Mouse (Mus musculus): ENCODE measurements around the gene Fam243. TPM values are rescaled to one million over a fixed set of nuclear protein-coding genes. Genes with fewer than 3 reads are reported as not detected.

Fam243 gene
- polyA plus RNA-seq (2015; fragmentation: Illumina TruSeq; extraction: RNeasy Lipid Tissue Mini Kit (QIAGEN cat#74804); ENCODE audit: insufficient read depth, low replicate concordance): not detected

DNA sequence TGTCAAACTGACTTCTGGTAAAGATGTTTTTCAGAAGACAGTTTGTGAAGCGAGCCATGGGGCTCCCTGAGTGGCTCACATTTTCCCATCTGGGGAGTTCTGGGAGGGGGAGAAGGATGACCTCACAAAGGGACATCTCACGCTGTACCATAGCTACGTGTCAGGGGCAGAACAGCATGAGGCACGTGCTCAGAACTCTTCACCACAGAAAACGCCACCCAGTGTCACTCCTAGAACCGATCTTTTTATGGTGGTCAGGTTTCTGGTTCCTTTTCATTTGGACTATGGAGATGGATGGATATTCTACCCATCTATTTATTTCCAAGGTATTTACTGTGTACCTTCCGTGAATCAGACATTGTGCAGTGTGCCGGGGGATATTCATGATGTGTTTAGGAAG, at the start of gene Fam243:
Fam243 (minus strand) TSS at position 101 of the 400 bp plus-strand sequence.

DNA sequence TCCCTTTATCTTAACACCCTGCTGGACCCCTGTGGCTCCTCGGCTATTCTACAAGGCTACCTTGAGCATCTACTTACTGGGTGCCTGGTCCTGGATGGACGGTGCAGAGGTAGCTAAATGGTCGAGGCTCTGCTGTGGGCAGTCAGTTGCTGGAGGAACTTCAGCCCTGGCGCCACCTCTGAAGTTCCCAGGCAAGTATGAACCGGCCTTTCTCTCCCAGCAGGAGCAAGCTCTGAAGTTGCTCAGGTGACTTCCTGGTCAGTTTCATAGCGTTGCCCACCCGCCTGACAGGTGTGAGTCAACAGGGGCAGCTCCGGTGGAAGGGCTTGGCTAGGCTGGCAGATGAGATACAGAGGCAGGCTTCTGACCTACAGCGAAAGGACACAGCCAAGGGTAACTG, 38.0 kb upstream of the Fam243 start, which contains the start of gene Kcne1:
Kcne1 (minus strand) TSS at position 240 of the 400 bp plus-strand sequence.

DNA sequence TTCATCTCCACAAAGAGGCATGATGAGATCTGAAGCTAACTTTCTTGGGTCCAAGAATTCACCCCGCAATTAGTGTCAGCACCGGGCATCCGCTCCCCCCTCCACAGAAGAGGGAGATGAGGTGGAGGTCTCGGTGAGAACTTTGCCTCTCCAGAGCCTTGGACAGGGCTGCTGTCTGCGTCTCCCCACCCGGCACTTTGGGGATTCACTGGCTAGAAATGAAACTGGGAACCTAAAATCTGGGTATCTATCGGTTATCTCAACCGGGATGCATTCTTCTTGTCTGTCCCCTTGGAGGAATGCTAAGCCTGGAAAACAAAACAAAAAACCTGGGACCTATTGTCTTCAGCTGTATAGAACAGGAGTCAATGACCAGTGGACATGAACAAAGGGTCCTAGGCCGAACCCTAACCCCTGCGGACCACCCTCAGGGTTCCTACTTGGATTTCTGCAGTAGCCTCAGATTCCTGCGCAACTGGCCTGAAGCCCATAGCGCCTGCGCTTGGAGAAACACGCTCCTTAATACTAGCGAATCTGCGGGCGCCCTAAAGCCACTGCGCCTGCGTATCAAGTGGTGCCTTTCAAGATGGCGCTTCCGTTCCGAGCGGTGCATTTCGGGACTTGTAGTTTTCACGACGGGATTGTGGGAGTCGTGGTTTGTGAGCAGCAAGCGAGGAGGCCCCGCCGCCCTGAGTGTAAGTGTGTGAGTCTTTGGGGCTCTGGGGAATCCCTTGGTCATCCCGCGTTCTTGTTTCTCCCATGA, 20.4 kb downstream of the Fam243 start, which contains the start of gene Smim11:
Smim11 (plus strand) TSS at position 638 of the 763 bp plus-strand sequence.

DNA sequence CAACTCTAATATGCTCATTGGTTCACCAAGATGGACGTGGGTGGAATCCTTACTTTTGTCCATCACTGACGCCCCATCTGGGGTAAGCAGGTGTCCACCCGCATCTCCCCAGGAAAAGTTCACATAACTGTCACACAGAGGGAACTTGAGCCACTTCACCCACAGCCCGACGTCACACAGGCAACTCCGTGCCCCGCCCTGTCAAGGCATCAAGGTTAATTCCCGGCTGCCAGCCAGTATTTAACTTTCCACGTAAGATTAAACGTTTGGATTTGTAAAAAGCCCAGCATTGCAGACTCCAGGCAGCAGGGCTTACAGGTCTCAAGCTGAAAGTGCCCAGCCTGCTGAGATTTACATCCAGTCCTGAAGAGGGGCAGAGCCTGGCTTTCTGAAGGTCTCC, 29.1 kb downstream of the Fam243 start, which contains the start of gene Kcne2:
Kcne2 (plus strand) TSS at position 289 of the 400 bp plus-strand sequence.

Other genes starting within 250 kb of the Fam243 start
- gene Kcne2, start 29.1 kb downstream of the Fam243 start, polyA plus RNA-seq (2015; fragmentation: Illumina TruSeq; extraction: RNeasy Lipid Tissue Mini Kit (QIAGEN cat#74804); ENCODE audit: insufficient read depth, low replicate concordance): not detected
- 88.4 TPM for gene Smim11, start 20.2 kb downstream of the Fam243 start, polyA plus RNA-seq (2015; fragmentation: Illumina TruSeq; extraction: RNeasy Lipid Tissue Mini Kit (QIAGEN cat#74804); ENCODE audit: insufficient read depth, low replicate concordance)
- gene Kcne1, start 38.0 kb upstream of the Fam243 start, polyA plus RNA-seq (2015; fragmentation: Illumina TruSeq; extraction: RNeasy Lipid Tissue Mini Kit (QIAGEN cat#74804); ENCODE audit: insufficient read depth, low replicate concordance): not detected
- 23.0 TPM for gene Rcan1, start 149.4 kb upstream of the Fam243 start, polyA plus RNA-seq (2015; fragmentation: Illumina TruSeq; extraction: RNeasy Lipid Tissue Mini Kit (QIAGEN cat#74804); ENCODE audit: insufficient read depth, low replicate concordance)
- gene Clic6, start 164.3 kb upstream of the Fam243 start, polyA plus RNA-seq (2015; fragmentation: Illumina TruSeq; extraction: RNeasy Lipid Tissue Mini Kit (QIAGEN cat#74804); ENCODE audit: insufficient read depth, low replicate concordance): not detected